Mouse (Mus musculus): ENCODE results near the gene Olfr1487. TPM values are rescaled to one million over a fixed set of nuclear protein-coding genes. Genes with fewer than 3 reads are reported as not detected.
"Not testable (repeated sequence)": the region's sequence is repeated elsewhere in the genome, so short reads cannot be mapped to it uniquely, and the experiment has no call there.

Olfr1487 gene
- polyA plus RNA-seq (2014; fragmentation: Nextera tagmentation; extraction: Ambion mirVana), result not detected in 2 replicates

- ATAC-seq (replicated peaks; ENCODE audit: insufficient number of reproducible peaks, low FRiP score, low TSS enrichment, low read depth); H3K27me3 ChIP-seq (ENCODE audit: control insufficient read depth, insufficient read depth, low read length); H3K4me2 ChIP-seq (ENCODE audit: low read depth, low read length); DNase-seq (ENCODE audit: low spot score); H3K9me3 ChIP-seq (replicated peaks; ENCODE audit: control insufficient read depth, low read length); H3K9ac ChIP-seq (replicated peaks; ENCODE audit: low read length); H3K4me3 ChIP-seq (ENCODE audit: low read depth, low read length); H3K36me3 ChIP-seq (replicated peaks; ENCODE audit: control insufficient read depth, insufficient read depth, low read depth, low read length); H3K4me1 ChIP-seq (ENCODE audit: control insufficient read depth, insufficient read depth, low read length); H3K27ac ChIP-seq (replicated peaks; ENCODE audit: low read depth, low read length): not testable (repeated sequence)
- 76% methylated on average over 2 of the region's 2 CpGs for WGBS
These were observed at the start of gene Olfr1487 for GRCm38 (mm10) chr19:13617075-13617474. Olfr1487 (plus strand) TSS chr19:13617375.

- no peak for ATAC-seq (replicated peaks; ENCODE audit: insufficient number of reproducible peaks, low FRiP score, low TSS enrichment, low read depth)
- 79% methylated on average over 1 of the region's 1 CpGs for WGBS
- no peaks in the 10 kb centered on the region for H3K4me1 ChIP-seq (ENCODE audit: control insufficient read depth, insufficient read depth, low read length)
- no peak within 1 kb of the TSS for H3K9ac ChIP-seq (replicated peaks; ENCODE audit: low read length)
- no peak within 1 kb of the TSS for H3K27ac ChIP-seq (replicated peaks; ENCODE audit: low read depth, low read length)
- DNase-seq (ENCODE audit: low spot score), result no peak
- no peak within 1 kb of the TSS for H3K4me3 ChIP-seq (ENCODE audit: low read depth, low read length)
- no peaks in the 10 kb centered on the region for H3K27me3 ChIP-seq (ENCODE audit: control insufficient read depth, insufficient read depth, low read length)
- no peak within 1 kb of the TSS for H3K4me2 ChIP-seq (ENCODE audit: low read depth, low read length)
- H3K36me3 ChIP-seq (replicated peaks; ENCODE audit: control insufficient read depth, insufficient read depth, low read depth, low read length), result no peaks in the 10 kb centered on the region
- no peaks in the 10 kb centered on the region for H3K9me3 ChIP-seq (replicated peaks; ENCODE audit: control insufficient read depth, low read length)
These were observed 34.0 kb upstream of the Olfr1487 start, which contains the start of gene Olfr1484 for GRCm38 (mm10) chr19:13583211-13583610. Olfr1484 (plus strand) TSS chr19:13583511.

- H3K4me2 ChIP-seq (ENCODE audit: low read depth, low read length), result no peak within 1 kb of the TSS
- DNase-seq (ENCODE audit: low spot score), result no peak
- H3K9me3 ChIP-seq (replicated peaks; ENCODE audit: control insufficient read depth, low read length), result no peaks in the 10 kb centered on the region
- ATAC-seq (replicated peaks; ENCODE audit: insufficient number of reproducible peaks, low FRiP score, low TSS enrichment, low read depth), result no peak
- H3K9ac ChIP-seq (replicated peaks; ENCODE audit: low read length), result no peak within 1 kb of the TSS
- 87% methylated on average over 1 of the region's 1 CpGs for WGBS
- no peak within 1 kb of the TSS for H3K27ac ChIP-seq (replicated peaks; ENCODE audit: low read depth, low read length)
- H3K36me3 ChIP-seq (replicated peaks; ENCODE audit: control insufficient read depth, insufficient read depth, low read depth, low read length), result no peaks in the 10 kb centered on the region
- H3K4me1 ChIP-seq (ENCODE audit: control insufficient read depth, insufficient read depth, low read length), result no peaks in the 10 kb centered on the region
- H3K27me3 ChIP-seq (ENCODE audit: control insufficient read depth, insufficient read depth, low read length), result no peaks in the 10 kb centered on the region
- no peak within 1 kb of the TSS for H3K4me3 ChIP-seq (ENCODE audit: low read depth, low read length)
These were observed 14.1 kb downstream of the Olfr1487 start, which contains the start of gene Olfr1489 for GRCm38 (mm10) chr19:13631321-13631720. Olfr1489 (plus strand) TSS chr19:13631621.

GRCm38 (mm10) chr19:13650791-13651190 lies 33.6 kb downstream of the Olfr1487 start, which contains the start of gene Olfr1490:
Olfr1490 (plus strand) TSS chr19:13651091.
- Histone ChIP-seq H3K4me3 (ENCODE audit: low read depth, low read length) (no peak within 1 kb of the TSS), H3K27me3 (ENCODE audit: control insufficient read depth, insufficient read depth, low read length) (no peaks in the 10 kb centered on the region), H3K9me3 (replicated peaks; ENCODE audit: control insufficient read depth, low read length) (0 out of 2 replicates have a peak, but pooled peaks cover 4% of the 10 kb centered on the region), H3K4me1 (ENCODE audit: control insufficient read depth, insufficient read depth, low read length) (no peaks in the 10 kb centered on the region), H3K36me3 (replicated peaks; ENCODE audit: control insufficient read depth, insufficient read depth, low read depth, low read length) (no peaks in the 10 kb centered on the region), H3K27ac (replicated peaks; ENCODE audit: low read depth, low read length) (no peak within 1 kb of the TSS), H3K9ac (replicated peaks; ENCODE audit: low read length) (no peak within 1 kb of the TSS), H3K4me2 (ENCODE audit: low read depth, low read length) (no peak within 1 kb of the TSS)
- 92% methylated on average over 1 of the region's 1 CpGs for WGBS
- ATAC-seq (replicated peaks; ENCODE audit: insufficient number of reproducible peaks, low FRiP score, low TSS enrichment, low read depth) (no peak), DNase-seq (ENCODE audit: low spot score) (no peak)

Small RNA genes within 50 kb of the gene (microRNA-seq; reads per million reads assigned to microRNA genes)
- gene Gm22323 (ENCODE audit: borderline number of aligned reads), result not detected
- gene Gm23931 (ENCODE audit: borderline number of aligned reads), result not detected

Other genes starting within 250 kb of the Olfr1487 start
- not detected in 2 replicates for gene Olfr1469, start 209.5 kb upstream of the Olfr1487 start, polyA plus RNA-seq (2014; fragmentation: Nextera tagmentation; extraction: Ambion mirVana)
- not detected in 2 replicates for gene Olfr1471, start 174.0 kb upstream of the Olfr1487 start, polyA plus RNA-seq (2014; fragmentation: Nextera tagmentation; extraction: Ambion mirVana)
- not detected in 2 replicates for gene Olfr1472, start 161.3 kb upstream of the Olfr1487 start, polyA plus RNA-seq (2014; fragmentation: Nextera tagmentation; extraction: Ambion mirVana)
- gene Olfr1474, start 147.8 kb upstream of the Olfr1487 start, polyA plus RNA-seq (2014; fragmentation: Nextera tagmentation; extraction: Ambion mirVana), result not detected in 2 replicates
- not detected in 2 replicates for gene Olfr1475, start 137.2 kb upstream of the Olfr1487 start, polyA plus RNA-seq (2014; fragmentation: Nextera tagmentation; extraction: Ambion mirVana)
- gene Olfr1477, start 116.8 kb upstream of the Olfr1487 start, polyA plus RNA-seq (2014; fragmentation: Nextera tagmentation; extraction: Ambion mirVana), result not detected in 2 replicates
- not detected in 2 replicates for gene Olfr1480, start 89.5 kb upstream of the Olfr1487 start, polyA plus RNA-seq (2014; fragmentation: Nextera tagmentation; extraction: Ambion mirVana)
- gene Olfr1484, start 33.9 kb upstream of the Olfr1487 start, polyA plus RNA-seq (2014; fragmentation: Nextera tagmentation; extraction: Ambion mirVana), result not detected in 2 replicates
- not detected in 2 replicates for gene Olfr1489, start 14.2 kb downstream of the Olfr1487 start, polyA plus RNA-seq (2014; fragmentation: Nextera tagmentation; extraction: Ambion mirVana)
- gene Olfr1490, start 33.7 kb downstream of the Olfr1487 start, polyA plus RNA-seq (2014; fragmentation: Nextera tagmentation; extraction: Ambion mirVana), result not detected in 2 replicates
- gene Olfr1491, start 79.9 kb downstream of the Olfr1487 start, polyA plus RNA-seq (2014; fragmentation: Nextera tagmentation; extraction: Ambion mirVana), result not detected in 2 replicates
- not detected in 2 replicates for gene Olfr1493-ps1, start 105.9 kb downstream of the Olfr1487 start, polyA plus RNA-seq (2014; fragmentation: Nextera tagmentation; extraction: Ambion mirVana)
- gene Olfr1494, start 122.4 kb downstream of the Olfr1487 start, polyA plus RNA-seq (2014; fragmentation: Nextera tagmentation; extraction: Ambion mirVana), result not detected in 2 replicates
- not detected in 2 replicates for gene Olfr1495, start 147.2 kb downstream of the Olfr1487 start, polyA plus RNA-seq (2014; fragmentation: Nextera tagmentation; extraction: Ambion mirVana)
- not detected in 2 replicates for gene Olfr1496, start 160.5 kb downstream of the Olfr1487 start, polyA plus RNA-seq (2014; fragmentation: Nextera tagmentation; extraction: Ambion mirVana)
- gene Olfr1497, start 180.8 kb downstream of the Olfr1487 start, polyA plus RNA-seq (2014; fragmentation: Nextera tagmentation; extraction: Ambion mirVana), result not detected in 2 replicates
- gene Olfr1499, start 202.1 kb downstream of the Olfr1487 start, polyA plus RNA-seq (2014; fragmentation: Nextera tagmentation; extraction: Ambion mirVana), result not detected in 2 replicates
- not detected in 2 replicates for gene Olfr1500, start 213.1 kb downstream of the Olfr1487 start, polyA plus RNA-seq (2014; fragmentation: Nextera tagmentation; extraction: Ambion mirVana)
- gene Olfr1501, start 233.3 kb downstream of the Olfr1487 start, polyA plus RNA-seq (2014; fragmentation: Nextera tagmentation; extraction: Ambion mirVana), result not detected in 2 replicates
- not detected in 2 replicates for gene Olfr1502, start 244.4 kb downstream of the Olfr1487 start, polyA plus RNA-seq (2014; fragmentation: Nextera tagmentation; extraction: Ambion mirVana)